Mouse (Mus musculus) midbrain, embryonic 16.5 days (tissue): Measurements from ENCODE around the gene Ranbp2. TPM values are rescaled to one million over a fixed set of nuclear protein-coding genes. Genes with fewer than 3 reads are reported as not detected.
"Not testable (repeated sequence)": the region's sequence is repeated elsewhere in the genome, so short reads cannot be mapped to it uniquely, and the experiment has no call there.

ENCODE experiments used
- ATAC-seq: fragments of 200-750 bp; cut with Nextera tagmentation; 2 replicates; pipeline ENCODE4 v1.8.0; 2017; ENCODE audit warnings: moderate TSS enrichment
- H3K27ac ChIP-seq: fragments of 300-500 bp; sonication (generic); 2 replicates; pipeline ENCODE4 v1.5.1; 2014; ENCODE audit warnings: mild to moderate bottlenecking, low read length, mixed read lengths
- H3K27me3 ChIP-seq: fragments of 300-500 bp; sonication (generic); 2 replicates; pipeline ENCODE4 v1.6.1; 2014; ENCODE audit warnings: low read depth, low read length, mixed read lengths; ENCODE audit not compliant: control insufficient read depth, insufficient read depth
- H3K36me3 ChIP-seq: fragments of 300-500 bp; sonication (generic); 2 replicates; pipeline ENCODE4 v1.6.1; 2014; ENCODE audit warnings: mild to moderate bottlenecking, low read length, moderate library complexity, mixed read lengths; ENCODE audit not compliant: control insufficient read depth, insufficient read depth
- H3K4me1 ChIP-seq: fragments of 300-500 bp; sonication (generic); 2 replicates; pipeline ENCODE4 v1.6.1; 2014; ENCODE audit warnings: mild to moderate bottlenecking, low read length, mixed read lengths; ENCODE audit not compliant: control insufficient read depth, insufficient read depth
- H3K4me2 ChIP-seq: fragments of 300-500 bp; sonication (generic); 2 replicates; pipeline ENCODE4 v1.6.1; 2014; ENCODE audit warnings: mild to moderate bottlenecking, low read length, mixed read lengths
- H3K4me3 ChIP-seq: fragments of 300-500 bp; sonication (generic); 2 replicates; pipeline ENCODE4 v1.5.1; 2014; ENCODE audit warnings: low read depth, mild to moderate bottlenecking, low read length, moderate library complexity, mixed read lengths
- H3K9ac ChIP-seq: fragments of 300-500 bp; sonication (generic); 2 replicates; pipeline ENCODE4 v1.6.1; 2014; ENCODE audit warnings: low read depth, low read length, mixed read lengths
- H3K9me3 ChIP-seq: fragments of 300-500 bp; sonication (generic); replicated peaks from 2 replicates; pipeline ENCODE4 v1.6.1; 2014; ENCODE audit warnings: mild to moderate bottlenecking, low read length, mixed read lengths; ENCODE audit not compliant: control insufficient read depth, poor library complexity, severe bottlenecking
- WGBS: fragments of 180-500 bp; shearing (Covaris S2); extraction: QIAGEN DNeasy Blood & Tissue Kit; methylation state at CpG from one replicate; pipeline ENCODE4 v1.1.7; 2014; 5-methylcytosine and 5-hydroxymethylcytosine counted together
- polyA plus RNA-seq: library from polyadenylated mRNA; unstranded; fragments of >200 nt; fragmentation: Nextera tagmentation; extraction: Ambion mirVana; gene quantifications from 2 replicates; pipeline ENCODE4 v1.2.1, GENCODE M21; 2015

Gene Ranbp2
- polyA plus RNA-seq, 1 experiment from 2014 or later: 14.2 TPM

- 94% methylated on average over 2 of the region's 2 CpGs for WGBS
- no peaks in the 10 kb centered on the region for H3K27me3 ChIP-seq
- no peak overlapping the region for H3K4me3 ChIP-seq
- no peak overlapping the region for H3K27ac ChIP-seq
- no peak for ATAC-seq
- H3K4me1 ChIP-seq: no peaks in the 10 kb centered on the region
- H3K4me2 ChIP-seq: no peak overlapping the region
- H3K9me3 ChIP-seq: no peaks in the 10 kb centered on the region; the same call in 1 of the 2 replicates
- no peak overlapping the region for H3K9ac ChIP-seq
- H3K36me3 ChIP-seq: peaks cover 6% of the 10 kb centered on the region; the same call in 1 of the 2 replicates
These were observed 85.5 kb downstream of the Ranbp2 start for GRCm38 (mm10) chr10:58532177-58532576.

- not testable (repeated sequence) for H3K4me3 ChIP-seq, H3K36me3 ChIP-seq, H3K9ac ChIP-seq, H3K4me2 ChIP-seq, H3K27me3 ChIP-seq, H3K9me3 ChIP-seq, H3K27ac ChIP-seq, ATAC-seq, H3K4me1 ChIP-seq
- 90% methylated on average over 5 of the region's 5 CpGs for WGBS
These were observed 89.6 kb downstream of the Ranbp2 start for GRCm38 (mm10) chr10:58536276-58536675.

DNA sequence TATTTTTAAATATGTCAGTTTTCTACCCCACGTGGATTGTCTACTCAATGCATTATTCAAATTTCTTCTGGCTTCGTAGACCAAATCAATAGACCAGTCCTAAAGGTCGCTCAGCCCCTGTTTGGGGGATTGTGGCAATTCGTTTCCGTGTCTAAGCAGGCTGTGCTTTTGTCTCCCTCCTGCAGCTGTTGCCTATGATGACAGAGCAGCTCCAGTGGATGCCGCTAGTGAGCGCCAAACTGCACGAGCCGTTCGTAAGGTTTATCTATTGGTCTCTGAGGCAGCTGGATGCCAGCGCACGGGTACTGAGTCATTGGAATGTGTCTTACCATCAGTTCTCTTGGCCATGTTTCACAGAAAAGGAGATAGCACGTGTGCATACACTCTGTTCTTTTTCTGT, 93.9 kb downstream of the Ranbp2 start:
- Histone ChIP-seq H3K9me3 (no peaks in the 10 kb centered on the region), H3K9ac (no peak overlapping the region), H3K27me3 (no peaks in the 10 kb centered on the region), H3K27ac (no peak overlapping the region), H3K4me2 (no peak overlapping the region), H3K36me3 (no peaks in the 10 kb centered on the region), H3K4me1 (no peaks in the 10 kb centered on the region), H3K4me3 (no peak overlapping the region)
- 44% methylated on average over 13 of the region's 13 CpGs for WGBS
- ATAC-seq: no peak

Other genes with a start within 250 kb of the Ranbp2 start
- gene AW822073, start 222.0 kb upstream of the Ranbp2 start, polyA plus RNA-seq: not detected in 2 replicates
- not detected in 2 replicates for gene Duxf3, start 214.2 kb upstream of the Ranbp2 start, polyA plus RNA-seq
- gene Gm4981, start 210.2 kb upstream of the Ranbp2 start, polyA plus RNA-seq: not detected in 2 replicates
- gene Gcc2, start 191.4 kb upstream of the Ranbp2 start, polyA plus RNA-seq: 79.5 and 90.5 TPM in 2 replicates
- gene Lims1, start 123.5 kb upstream of the Ranbp2 start, polyA plus RNA-seq: 47.1 and 54.0 TPM in 2 replicates
- gene Ccdc138, start 51.0 kb downstream of the Ranbp2 start, polyA plus RNA-seq: 10.1 and 11.0 TPM in 2 replicates
- gene Edar, start 228.7 kb downstream of the Ranbp2 start, polyA plus RNA-seq: 0.30 and 0.32 TPM in 2 replicates